Mouse (Mus musculus) heart, adult 18-20 months (tissue): ENCODE measurements around the gene Ankra2. TPM values are rescaled to one million over a fixed set of nuclear protein-coding genes. Genes with fewer than 3 reads are reported as not detected.
A peak's percentile ranks its signal among the peaks of the same experiment; 100 is the strongest.

Experiments used
- DNase-seq, 2 experiments: peaks; one replicate each; pipeline ENCODE4 v3.0.0; 2021 to 2022; ENCODE audit warnings: mixed read lengths in 1 of 2
- long read RNA-seq, 2 experiments: library from polyadenylated mRNA; stranded (forward); transcript quantifications; one replicate each; pipeline ENCODE4 v2.0.0; 2021
- total RNA-seq, 2 experiments: library from RNA; stranded (reverse); gene quantifications; 2 replicates each; pipeline ENCODE4 v1.2.3; 2021

Gene Ankra2
- total RNA-seq: 10 to 100 TPM; 39.7 to 43.5 TPM
- long read RNA-seq, experiment 1, transcript Ankra2-208 (8 exons, 1,476 nt): minor isoform, 12 of 52 reads
- long read RNA-seq, experiment 1, transcript Ankra2-201 (9 exons, 1,755 nt): major isoform, 25 of 52 reads
- long read RNA-seq, experiment 1, partial matches to known transcripts: 8 of 52 reads
- long read RNA-seq, experiment 1, other reads (novel, unspliced or antisense): 2 of 52 reads
- long read RNA-seq, experiment 2, transcript Ankra2-201 (9 exons, 1,755 nt): major isoform, 7 of 28 reads
- long read RNA-seq, experiment 2, transcript Ankra2-208 (8 exons, 1,476 nt): minor isoform, 5 of 28 reads
- long read RNA-seq, experiment 2, partial matches to known transcripts: 10 of 28 reads
- long read RNA-seq, experiment 2, other reads (novel, unspliced or antisense): 2 of 28 reads

- peak; percentile 97 to 99 for DNase-seq
These were observed at the start of gene Ankra2, which contains the start of gene Utp15 for GRCm38 (mm10) chr13:98262636-98263457. TSS of gene Ankra2 (plus strand) at chr13:98263074. TSS of gene Utp15 (minus strand) at chr13:98263041.

DNA sequence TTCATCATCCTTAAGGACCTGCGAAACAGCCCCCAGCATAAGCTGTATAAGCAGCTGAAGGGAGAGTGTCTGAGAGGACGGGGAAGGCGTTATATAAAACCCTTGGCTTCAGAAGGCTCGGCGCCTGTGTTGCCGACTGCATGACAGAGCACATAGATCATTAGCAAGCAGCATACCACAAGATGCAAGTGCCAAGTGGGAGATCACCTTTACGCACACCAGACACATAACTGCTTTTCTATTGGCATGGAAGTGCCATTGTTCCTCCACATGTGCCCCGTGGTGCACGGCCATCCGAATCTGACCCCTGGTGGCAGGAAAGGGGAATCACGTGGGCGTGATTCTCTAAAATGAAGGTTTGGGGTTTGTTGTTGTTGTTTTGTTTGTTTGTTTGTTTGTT, 40.0 kb upstream of the Ankra2 start:
- DNase-seq: peak; percentile 13 to 54

DNA sequence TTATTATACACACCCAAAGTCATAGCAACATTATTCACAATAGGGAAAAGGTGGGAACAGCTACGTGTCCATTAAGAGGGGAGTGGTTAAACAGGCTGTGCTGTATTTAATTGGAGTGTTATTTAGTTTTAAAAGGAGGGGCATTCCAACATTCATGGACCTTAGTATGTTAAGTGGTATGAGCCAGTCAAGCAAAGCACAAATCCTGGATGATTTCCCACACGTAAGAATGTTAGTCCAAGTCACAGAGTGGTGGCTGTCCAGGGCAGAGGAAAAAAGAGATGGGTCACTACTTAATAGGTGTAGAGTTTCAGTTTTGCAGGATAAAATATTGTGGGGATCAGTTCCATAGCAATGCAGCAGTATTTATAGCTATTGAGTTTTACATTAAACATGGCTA, 36.6 kb upstream of the Ankra2 start:
- DNase-seq: no peak

GRCm38 (mm10) chr13:98230511-98230910, 32.4 kb upstream of the Ankra2 start:
- no peak for DNase-seq

DNA sequence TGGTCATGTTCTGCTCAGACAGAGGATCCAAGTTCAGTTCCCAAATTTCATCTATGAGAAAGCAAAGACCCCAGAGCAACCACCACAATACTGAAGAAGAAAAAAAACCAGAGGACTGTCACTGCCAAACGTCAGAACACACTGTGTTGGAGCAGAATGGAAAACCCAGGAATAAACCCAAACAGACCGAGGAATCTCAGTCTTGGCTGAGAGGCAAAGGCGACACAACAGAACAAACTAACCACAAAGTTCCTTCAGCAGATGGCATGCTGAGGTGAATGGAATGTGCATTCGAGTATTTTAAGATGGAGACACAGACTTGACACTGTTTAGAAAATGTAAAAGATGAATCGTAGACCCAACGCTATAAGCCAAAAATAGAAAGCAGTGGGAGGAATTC, 27.4 kb upstream of the Ankra2 start:
- DNase-seq: no peak

- DNase-seq: peak; percentile 27 to 85
These were observed 22.8 kb upstream of the Ankra2 start for GRCm38 (mm10) chr13:98239978-98240641.

DNA sequence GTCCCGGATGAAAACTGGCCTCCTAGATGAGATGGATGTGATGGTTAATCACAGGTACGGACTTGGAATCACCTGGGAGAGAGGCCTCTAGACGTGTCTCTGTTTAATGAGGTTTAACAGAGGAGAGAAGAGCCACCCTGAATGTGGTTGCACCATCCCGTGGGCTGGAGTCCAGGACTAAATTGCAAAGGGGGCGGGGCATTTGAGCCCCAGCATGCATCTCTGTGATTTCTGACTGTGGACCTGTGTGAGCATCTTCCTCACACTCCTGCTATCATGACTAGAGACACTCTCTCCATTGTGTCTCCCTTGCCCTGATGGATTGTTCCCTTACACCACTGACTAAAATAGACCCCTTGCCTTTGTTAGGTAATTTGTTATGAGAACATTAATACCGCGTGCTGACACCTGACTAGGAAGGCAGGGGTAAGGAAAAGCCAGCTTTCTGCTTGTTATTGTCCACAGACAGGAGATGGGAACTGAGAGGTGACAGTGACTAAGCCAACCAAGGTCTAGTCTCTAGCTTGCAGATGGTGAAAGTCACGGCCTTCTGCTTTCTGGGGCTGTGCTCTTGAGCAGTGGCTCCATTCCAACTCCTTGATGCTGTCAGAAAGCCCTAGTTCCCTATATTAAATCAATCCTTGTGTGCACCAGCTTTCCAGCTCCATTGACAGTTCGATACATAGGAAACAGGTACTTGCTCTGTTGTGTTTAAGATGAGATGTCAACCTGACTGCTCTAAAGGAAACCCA, 21.2 kb upstream of the Ankra2 start:
- DNase-seq: no peak

DNA sequence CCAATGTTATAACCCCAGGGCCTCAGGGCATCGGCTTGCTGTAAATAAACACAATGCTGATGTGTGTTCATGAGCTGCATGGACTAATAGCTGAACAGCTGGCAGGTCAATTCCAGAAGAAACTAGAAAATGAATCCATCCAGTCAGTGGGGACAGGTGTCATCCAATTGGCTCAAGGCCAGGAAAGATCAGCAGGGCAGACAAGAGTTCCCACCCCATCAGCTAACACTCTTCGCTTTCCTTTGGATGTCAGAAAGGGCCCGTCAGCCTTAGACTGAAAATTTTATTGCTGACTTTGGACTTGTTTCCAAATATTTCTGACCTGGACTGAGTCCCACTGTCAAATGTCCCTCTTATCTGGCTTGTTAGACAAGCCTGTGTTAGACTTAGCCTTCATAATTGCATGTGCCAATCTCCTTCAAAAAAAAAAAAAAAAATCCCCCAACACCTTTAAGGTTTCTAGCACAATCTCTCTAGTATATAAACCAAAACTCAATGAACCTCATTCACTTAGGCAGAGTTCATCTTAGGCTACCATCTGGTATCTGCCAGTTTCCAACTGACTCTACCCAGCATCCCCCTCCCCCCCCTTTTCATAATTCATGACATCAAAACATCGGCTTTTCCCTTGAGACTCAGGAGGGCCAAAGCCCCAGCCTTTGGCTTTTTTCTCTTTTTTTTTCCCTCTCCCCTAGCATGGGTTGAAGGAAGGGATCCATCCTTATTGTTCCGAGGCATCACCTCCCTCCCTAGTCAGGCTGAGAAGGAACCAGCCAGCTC, 18.1 kb upstream of the Ankra2 start:
- no peak for DNase-seq

DNA sequence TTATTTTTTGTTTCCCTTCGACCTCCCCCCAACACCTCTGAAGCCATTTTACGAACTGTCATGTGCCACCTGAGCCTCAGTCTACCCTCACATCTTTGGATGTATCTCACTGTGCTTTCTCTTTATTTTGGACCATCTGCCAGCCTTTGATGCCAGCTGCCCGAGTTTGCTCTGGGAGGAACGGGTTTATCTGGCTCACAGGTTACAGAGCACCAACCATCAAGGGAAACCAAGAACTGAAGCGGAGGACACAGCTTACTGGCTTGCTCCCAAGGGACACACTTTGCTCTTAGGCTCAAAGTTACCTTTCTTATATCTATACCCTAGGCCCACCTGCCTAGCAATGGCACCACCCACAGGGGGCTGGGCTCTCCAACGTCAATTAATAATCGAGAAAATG, 17.5 kb upstream of the Ankra2 start:
- no peak for DNase-seq

- no peak for DNase-seq
These were observed 13.3 kb upstream of the Ankra2 start for GRCm38 (mm10) chr13:98249594-98249993.

DNA sequence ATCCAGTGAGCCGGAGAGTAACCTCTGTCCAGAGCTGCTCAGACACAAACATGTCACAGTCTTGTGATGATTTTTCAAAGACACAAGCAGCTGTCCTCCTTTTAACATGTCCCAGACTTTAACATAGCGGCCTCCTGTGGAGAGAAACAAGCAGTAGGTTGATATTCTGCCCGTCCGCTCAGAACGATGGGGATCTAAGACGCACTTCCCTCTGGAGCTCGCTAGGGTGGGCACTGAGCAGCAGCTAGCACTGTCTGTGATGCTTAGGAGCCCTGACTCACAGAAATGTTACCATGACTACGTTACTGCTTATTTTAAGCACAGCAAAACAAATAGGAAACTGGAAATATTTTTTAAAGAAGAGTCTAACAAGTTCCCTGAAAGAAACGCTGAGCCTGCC, 8.0 kb upstream of the Ankra2 start:
- DNase-seq: peak in 1 of 2 experiments; percentile 34

DNA sequence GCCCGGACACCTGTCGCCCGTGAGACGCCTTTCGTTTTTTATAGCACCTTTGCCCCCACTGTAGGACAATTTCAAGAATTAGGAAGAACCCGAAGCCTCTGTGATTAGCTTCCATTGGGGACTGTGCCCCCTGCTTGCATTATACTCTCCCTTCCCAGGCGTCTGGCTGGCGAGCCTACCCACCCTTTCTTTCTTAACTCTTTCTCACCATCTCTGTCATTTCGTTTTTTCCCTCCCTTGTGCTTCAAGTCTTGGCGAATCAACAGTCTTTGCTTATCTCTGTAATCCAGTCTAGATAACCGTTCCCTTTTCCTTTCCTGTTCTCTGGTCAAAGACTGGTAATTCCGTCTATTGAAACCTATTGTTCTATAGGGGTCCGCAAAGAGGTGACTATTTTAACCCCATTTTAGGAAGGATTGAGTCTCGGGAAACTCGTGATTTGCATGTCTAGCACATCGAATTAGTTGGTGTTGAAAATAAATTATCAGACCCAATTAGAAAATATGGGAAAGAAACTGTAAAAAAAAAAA, 649 bp downstream of the Ankra2 start:
- DNase-seq: no peak

GRCm38 (mm10) chr13:98264111-98264510, 1.2 kb downstream of the Ankra2 start:
- no peak for DNase-seq

DNA sequence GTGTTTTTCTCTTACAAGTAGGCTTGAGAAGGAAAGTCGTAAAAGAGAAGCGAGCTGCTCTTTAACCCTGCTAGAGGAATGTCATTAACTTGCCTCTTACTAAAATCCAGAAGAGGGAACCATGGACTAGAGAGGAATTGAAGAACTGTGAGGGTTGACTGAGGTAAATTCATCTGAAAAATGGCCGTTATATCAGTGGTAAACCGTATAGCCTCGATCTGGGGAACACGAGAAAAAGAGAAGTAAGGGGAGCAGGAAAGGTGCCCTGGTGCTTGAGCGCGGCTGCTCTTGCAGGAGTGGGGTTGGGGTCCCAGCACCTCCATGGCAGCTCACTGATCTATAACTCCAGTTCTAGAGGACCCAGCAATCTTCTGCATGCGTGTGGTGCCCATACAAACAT, 11.1 kb downstream of the Ankra2 start:
- DNase-seq: no peak

- peak; percentile 35 to 77 for DNase-seq
These were observed 12.8 kb downstream of the Ankra2 start for GRCm38 (mm10) chr13:98275646-98276045.

GRCm38 (mm10) chr13:98276253-98276652, 13.4 kb downstream of the Ankra2 start:
- no peak for DNase-seq

- no peak for DNase-seq
These were observed 14.6 kb downstream of the Ankra2 start for GRCm38 (mm10) chr13:98277501-98277900.

- DNase-seq: no peak
These were observed 16.8 kb downstream of the Ankra2 start, which contains the start of gene Gm21976 for GRCm38 (mm10) chr13:98279686-98280085. TSS of gene Gm21976 (plus strand) at chr13:98279887.

- no peak for DNase-seq
These were observed 18.2 kb downstream of the Ankra2 start for GRCm38 (mm10) chr13:98280990-98281650.

DNA sequence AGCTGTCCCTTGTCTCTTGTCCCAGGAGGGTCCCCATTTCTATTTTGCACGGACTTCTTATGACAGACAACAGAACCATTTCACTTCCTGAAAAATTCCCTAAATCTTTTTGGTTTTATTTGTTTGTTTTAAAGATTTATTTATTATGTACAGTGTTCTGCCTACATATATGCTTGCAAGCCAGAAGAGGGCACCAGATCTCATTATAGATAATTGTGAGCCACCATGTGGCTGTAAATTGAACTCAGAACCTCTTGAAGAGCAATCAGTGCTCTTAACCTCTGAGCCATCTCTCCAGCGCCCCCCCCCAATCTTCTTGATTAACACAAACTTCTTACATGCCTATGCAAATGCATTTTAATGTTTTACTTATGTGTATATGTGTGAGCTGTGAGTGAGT, 27.8 kb downstream of the Ankra2 start:
- DNase-seq: no peak
